Mouse (Mus musculus) induced T-regulatory cell, adult 2 months (primary cell): ENCODE data around the gene Trp53i13.

Experiments used
- DNase-seq: peaks from one replicate; pipeline ENCODE4 v3.0.0-alpha.2; 2012; ENCODE audit warnings: low read depth

The Trp53i13 gene

GRCm38 (mm10) chr11:77508068-77509021, 7.4 kb downstream of the Trp53i13 start:
- peak; percentile 92 for DNase-seq

- no peak for DNase-seq
These were observed 8.4 kb downstream of the Trp53i13 start for GRCm38 (mm10) chr11:77507426-77507825.

GRCm38 (mm10) chr11:77506941-77507340, 8.8 kb downstream of the Trp53i13 start:
- no peak for DNase-seq

GRCm38 (mm10) chr11:77506273-77506672, 9.5 kb downstream of the Trp53i13 start:
- no peak for DNase-seq

GRCm38 (mm10) chr11:77505291-77505980, 10.3 kb downstream of the Trp53i13 start:
- no peak for DNase-seq

- DNase-seq: no peak
These were observed 11.4 kb downstream of the Trp53i13 start for GRCm38 (mm10) chr11:77504377-77504776.

- no peak for DNase-seq
These were observed 12.3 kb downstream of the Trp53i13 start for GRCm38 (mm10) chr11:77503511-77503910.

GRCm38 (mm10) chr11:77502481-77502880, 13.3 kb downstream of the Trp53i13 start:
- no peak for DNase-seq

- DNase-seq: no peak
These were observed 13.8 kb downstream of the Trp53i13 start for GRCm38 (mm10) chr11:77501971-77502370.

- DNase-seq: peak; percentile 90
These were observed 14.4 kb downstream of the Trp53i13 start for GRCm38 (mm10) chr11:77501392-77501791.

GRCm38 (mm10) chr11:77500361-77501325, 15.1 kb downstream of the Trp53i13 start:
- no peak for DNase-seq

- no peak for DNase-seq
These were observed 16.4 kb downstream of the Trp53i13 start for GRCm38 (mm10) chr11:77499354-77499753.

GRCm38 (mm10) chr11:77498261-77499139, 17.3 kb downstream of the Trp53i13 start:
- DNase-seq: no peak

- DNase-seq: no peak
These were observed 17.9 kb downstream of the Trp53i13 start for GRCm38 (mm10) chr11:77497851-77498250.

GRCm38 (mm10) chr11:77497341-77497756, 18.4 kb downstream of the Trp53i13 start:
- peak; percentile 87 for DNase-seq

- no peak for DNase-seq
These were observed 20.3 kb downstream of the Trp53i13 start for GRCm38 (mm10) chr11:77495507-77495906.

GRCm38 (mm10) chr11:77494782-77495181, 21.0 kb downstream of the Trp53i13 start:
- DNase-seq: no peak

- DNase-seq: no peak
These were observed 21.5 kb downstream of the Trp53i13 start for GRCm38 (mm10) chr11:77494344-77494676.

- DNase-seq: peak; percentile 66
These were observed 22.1 kb downstream of the Trp53i13 start, which contains the start of gene Git1 for GRCm38 (mm10) chr11:77493512-77494343. TSS of gene Git1 (plus strand) at chr11:77493562.

- DNase-seq: peak; percentile 94
These were observed 22.9 kb downstream of the Trp53i13 start for GRCm38 (mm10) chr11:77492911-77493332.
